Mouse (Mus musculus) heart, postnatal 25 days (tissue): ENCODE results near the gene Prpsap1. TPM values are rescaled to one million over a fixed set of nuclear protein-coding genes. Genes with fewer than 3 reads are reported as not detected.
"Not testable (repeated sequence)": the region's sequence is repeated elsewhere in the genome, so short reads cannot be mapped to it uniquely, and the experiment has no call there.

Experiments
- DNase-seq: peaks from one replicate; pipeline ENCODE4 v3.0.0; 2022; ENCODE audit warnings: low spot score
- intact Hi-C: fragments of 180-260 bp; cut with DNase I; formaldehyde crosslinking; loops from one replicate; pipeline ENCODE4 v1.15.1; 2025
- total RNA-seq, 2 experiments: library from RNA; stranded (reverse); gene quantifications; 2 replicates each; pipeline ENCODE4 v1.2.3; 2021

Gene Prpsap1
- total RNA-seq, 2 experiments from 2014 or later, result 33.2 to 35.1 TPM

GRCm38 (mm10) chr11:116434287-116434966 is 59.6 kb downstream of the Prpsap1 start:
- intact Hi-C loops, result no loop called here
- DNase-seq, result peak; percentile 69

- intact Hi-C loops, result no loop called here
- peak; percentile 100 for DNase-seq
Measured at GRCm38 (mm10) chr11:116433356-116434286, 60.4 kb downstream of the Prpsap1 start, which contains the start of gene Ubald2. TSS of gene Ubald2 (plus strand) at chr11:116434094.

GRCm38 (mm10) chr11:116432593-116433355 is 61.2 kb downstream of the Prpsap1 start:
- no peak for DNase-seq
- intact Hi-C loops, result no loop called here

- DNase-seq, result no peak
- intact Hi-C loops, result no loop called here
Measured at GRCm38 (mm10) chr11:116432127-116432526, 61.9 kb downstream of the Prpsap1 start.

GRCm38 (mm10) chr11:116431428-116432077 is 62.4 kb downstream of the Prpsap1 start:
- DNase-seq, result no peak
- intact Hi-C loops, result no loop called here

GRCm38 (mm10) chr11:116430723-116431427 is 63.1 kb downstream of the Prpsap1 start:
- no peak for DNase-seq
- intact Hi-C loops, result no loop called here

GRCm38 (mm10) chr11:116429862-116430613 is 64.0 kb downstream of the Prpsap1 start:
- intact Hi-C loops, result no loop called here
- DNase-seq, result no peak

GRCm38 (mm10) chr11:116428872-116429859 is 64.8 kb downstream of the Prpsap1 start:
- intact Hi-C loops, result no loop called here
- no peak for DNase-seq

GRCm38 (mm10) chr11:116426852-116427575 is 67.0 kb downstream of the Prpsap1 start:
- intact Hi-C loops, result no loop called here

GRCm38 (mm10) chr11:116426328-116426727 is 67.7 kb downstream of the Prpsap1 start:
- intact Hi-C loops, DNase-seq: not testable (repeated sequence)

More at GRCm38 (mm10) chr11:116426852-116427575, 67.0 kb downstream of the Prpsap1 start:
- DNase-seq, result no peak

GRCm38 (mm10) chr11:116424621-116425407 is 69.2 kb downstream of the Prpsap1 start:
- intact Hi-C loops, result no loop called here
- DNase-seq, result no peak

GRCm38 (mm10) chr11:116423782-116424620 is 70.0 kb downstream of the Prpsap1 start:
- intact Hi-C loops, result no loop called here
- DNase-seq, result no peak

- DNase-seq, result no peak
- intact Hi-C loops, result no loop called here
Measured at GRCm38 (mm10) chr11:116423214-116423613, 70.8 kb downstream of the Prpsap1 start.

- intact Hi-C loops, result no loop called here
- DNase-seq, result no peak
Measured at GRCm38 (mm10) chr11:116422562-116422961, 71.4 kb downstream of the Prpsap1 start.

GRCm38 (mm10) chr11:116421102-116421501 is 72.9 kb downstream of the Prpsap1 start:
- intact Hi-C loops, result no loop called here
- DNase-seq, result no peak
